Mouse (Mus musculus): ENCODE results near the gene Gpat2.

DNA sequence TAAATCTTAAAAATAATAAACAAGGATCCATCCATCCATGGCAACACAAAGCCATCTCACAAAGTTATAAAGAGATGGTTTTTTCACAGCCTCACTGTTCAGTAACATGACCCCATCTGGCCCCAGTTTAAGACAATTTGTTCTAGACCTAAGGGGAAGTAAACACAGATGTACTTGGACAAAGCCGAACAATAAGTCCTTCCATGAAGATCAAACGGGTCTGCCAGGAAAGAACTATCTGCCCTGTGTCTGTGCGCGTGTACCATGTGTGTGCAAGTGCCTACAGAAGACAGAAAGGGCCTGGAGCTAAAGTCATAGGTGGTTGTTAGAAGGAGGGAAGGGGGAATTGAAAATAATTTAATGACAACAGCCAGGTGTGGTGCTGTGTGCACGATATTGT, 45.2 kb downstream of the Gpat2 start:
- no peak for TF ChIP-seq CTCF (IDR thresholded peaks at IDR 0.05; ENCODE audit: low read depth, low read length)
- no peak for TF ChIP-seq POLR2A (IDR thresholded peaks at IDR 0.05; ENCODE audit: borderline replicate concordance, low read depth, low read length)
